Mouse (Mus musculus): ENCODE data around the gene Ctdnep1. TPM values are rescaled to one million over a fixed set of nuclear protein-coding genes. Genes with fewer than 3 reads are reported as not detected.

The Ctdnep1 gene
- total RNA-seq, 2 experiments from 2014 or later = 115 TPM

Small RNA genes within 50 kb of the gene (microRNA-seq; reads per million reads assigned to microRNA genes)
- gene Gm44349 (0 to 1.1 reads per million in 2 experiments), gene Mir324 (9,894 to 11,930 reads per million in 2 experiments)

Other genes with a start within 250 kb of the Ctdnep1 start
- gene Polr2a, start 222.5 kb upstream of the Ctdnep1 start, total RNA-seq (2021) = 10 to 100 TPM; 54.3 to 54.4 TPM
- not detected for gene Slc35g3, start 219.2 kb upstream of the Ctdnep1 start, total RNA-seq (2021)
- 10 to 100 TPM; 71.1 to 86.9 TPM for gene Zbtb4, start 215.2 kb upstream of the Ctdnep1 start, total RNA-seq (2021)
- under 1 TPM; 0.76 to 0.79 TPM for gene Chrnb1, start 185.2 kb upstream of the Ctdnep1 start, total RNA-seq (2021)
- gene Fgf11, start 179.3 kb upstream of the Ctdnep1 start, total RNA-seq (2021) = 10 to 100 TPM; 15.4 to 20.4 TPM
- gene Tmem102, start 175.5 kb upstream of the Ctdnep1 start, total RNA-seq (2021) = not detected
- not detected for gene Gm39566, start 165.9 kb upstream of the Ctdnep1 start, total RNA-seq (2021)
- not detected for gene Spem2, start 162.7 kb upstream of the Ctdnep1 start, total RNA-seq (2021)
- gene Spem1, start 159.0 kb upstream of the Ctdnep1 start, total RNA-seq (2021) = under 1 TPM in 1 of 2 experiments, not detected in 1; 0.32 TPM
- gene Nlgn2, start 143.4 kb upstream of the Ctdnep1 start, total RNA-seq (2021) = 100 to 1,000 TPM; 277 to 281 TPM
- gene Tmem256, start 142.6 kb upstream of the Ctdnep1 start, total RNA-seq (2021) = 100 to 1,000 TPM; 160 to 167 TPM
- gene Plscr3, start 134.8 kb upstream of the Ctdnep1 start, total RNA-seq (2021) = 10 to 100 TPM; 19.5 to 22.3 TPM
- gene Tnk1, start 122.4 kb upstream of the Ctdnep1 start, total RNA-seq (2021) = not detected
- not detected for gene Tmem95, start 103.1 kb upstream of the Ctdnep1 start, total RNA-seq (2021)
- gene Kctd11, start 99.8 kb upstream of the Ctdnep1 start, total RNA-seq (2021) = 1 to 10 TPM in 1 of 2 experiments, under 1 TPM in 1; 0.86 to 1.4 TPM
- gene Acap1, start 85.6 kb upstream of the Ctdnep1 start, total RNA-seq (2021) = not detected
- gene 2810408A11Rik, start 80.2 kb upstream of the Ctdnep1 start, total RNA-seq (2021) = under 1 TPM in 1 of 2 experiments, not detected in 1; 0.38 TPM
- 100 to 1,000 TPM; 121 to 125 TPM for gene Neurl4, start 80.1 kb upstream of the Ctdnep1 start, total RNA-seq (2021)
- gene Gps2, start 67.3 kb upstream of the Ctdnep1 start, total RNA-seq (2021) = 10 to 100 TPM; 24.9 to 26.0 TPM
- 100 to 1,000 TPM; 468 to 473 TPM for gene Eif5a, start 59.2 kb upstream of the Ctdnep1 start, total RNA-seq (2021)
- 10 to 100 TPM in 1 of 2 experiments, 1 to 10 TPM in 1; 8.4 to 11.3 TPM for gene Ybx2, start 45.4 kb upstream of the Ctdnep1 start, total RNA-seq (2021)
- 1 to 10 TPM; 1.9 to 2.4 TPM for gene Slc2a4, start 33.0 kb upstream of the Ctdnep1 start, total RNA-seq (2021)
- not detected for gene Cldn7, start 16.4 kb upstream of the Ctdnep1 start, total RNA-seq (2021)
- 100 to 1,000 TPM; 103 to 107 TPM for gene Elp5, start 1.4 kb downstream of the Ctdnep1 start, total RNA-seq (2021)
- gene Gabarap, start 10.0 kb downstream of the Ctdnep1 start, total RNA-seq (2021) = 100 to 1,000 TPM; 213 to 217 TPM
- 10 to 100 TPM; 39.2 to 40.2 TPM for gene Phf23, start 14.6 kb downstream of the Ctdnep1 start, total RNA-seq (2021)
- gene Dvl2, start 19.4 kb downstream of the Ctdnep1 start, total RNA-seq (2021) = 10 to 100 TPM; 27.3 to 30.0 TPM
- gene Acadvl, start 34.3 kb downstream of the Ctdnep1 start, total RNA-seq (2021) = 10 to 100 TPM; 50.7 to 53.6 TPM
- 1,000 to 10,000 TPM in 1 of 2 experiments, 100 to 1,000 TPM in 1; 1,000 to 1,075 TPM for gene Dlg4, start 35.8 kb downstream of the Ctdnep1 start, total RNA-seq (2021)
- 1 to 10 TPM; 1.9 to 2.4 TPM for gene Asgr1, start 72.9 kb downstream of the Ctdnep1 start, total RNA-seq (2021)
- gene Asgr2, start 111.5 kb downstream of the Ctdnep1 start, total RNA-seq (2021) = not detected
- under 1 TPM; 0.51 to 0.61 TPM for gene Mgl2, start 149.2 kb downstream of the Ctdnep1 start, total RNA-seq (2021)
- gene Clec10a, start 175.0 kb downstream of the Ctdnep1 start, total RNA-seq (2021) = 1 to 10 TPM; 3.3 to 5.3 TPM
- gene Slc16a11, start 231.6 kb downstream of the Ctdnep1 start, total RNA-seq (2021) = 10 to 100 TPM; 27.2 to 36.8 TPM
- 10 to 100 TPM in 1 of 2 experiments, 1 to 10 TPM in 1; 8.3 to 10.4 TPM for gene Slc16a13, start 239.9 kb downstream of the Ctdnep1 start, total RNA-seq (2021)
- gene Bcl6b, start 248.6 kb downstream of the Ctdnep1 start, total RNA-seq (2021) = 1 to 10 TPM; 5.1 to 5.3 TPM